Mouse (Mus musculus) brain, embryonic 14.5 days (tissue): ENCODE measurements at regions not wholly inside any gene's neighbourhood (a gene's known extent, or its start where the extent isn't known, plus 50 kb on each side); places are given as distances from the start of the nearest gene placed in this dataset.

Source experiments
- CTCF ChIP-seq: fragments of 200-500 bp; IDR thresholded peaks from 2 replicates; pipeline ENCODE4 v1.5.1; 2012; ENCODE audit warnings: inconsistent platforms, mild to moderate bottlenecking, moderate library complexity, borderline replicate concordance; ENCODE audit not compliant: insufficient read depth, insufficient read length; ENCODE audit errors: extremely low read depth
- POLR2A ChIP-seq: fragments of 200-500 bp; IDR thresholded peaks from 2 replicates; pipeline ENCODE4 v1.6.1; 2012; ENCODE audit warnings: mild to moderate bottlenecking, inconsistent platforms, borderline replicate concordance; ENCODE audit not compliant: poor library complexity, insufficient read depth, insufficient read length, severe bottlenecking; ENCODE audit errors: extremely low read depth

DNA sequence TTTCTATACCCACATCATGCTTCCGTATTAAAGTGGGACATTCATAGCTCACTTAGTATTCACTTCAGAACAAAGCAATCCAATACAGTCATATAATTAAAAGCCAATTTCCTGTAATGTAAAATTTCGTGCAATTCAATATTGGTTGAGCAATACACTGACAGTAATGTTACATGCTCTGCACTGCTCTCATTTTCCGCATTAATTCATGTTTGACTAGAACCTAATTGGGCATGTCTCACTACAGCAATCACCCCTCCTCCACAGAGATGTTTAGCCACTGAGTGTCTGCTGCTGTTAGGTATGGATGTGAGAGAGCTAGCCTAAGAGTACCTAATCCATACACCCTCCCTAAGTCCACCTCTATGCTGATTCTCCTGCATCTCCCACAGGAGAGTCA, 79.7 kb upstream of the Ehbp1 start:
- TF ChIP-seq POLR2A (no peak), CTCF (no peak)
